Mouse (Mus musculus): Measurements from ENCODE around the gene Esr1. TPM values are rescaled to one million over a fixed set of nuclear protein-coding genes. Genes with fewer than 3 reads are reported as not detected.

Gene Esr1
- polyA plus RNA-seq (2012; rRNA removed): 1.2 and 1.5 TPM in 2 replicates

DNA sequence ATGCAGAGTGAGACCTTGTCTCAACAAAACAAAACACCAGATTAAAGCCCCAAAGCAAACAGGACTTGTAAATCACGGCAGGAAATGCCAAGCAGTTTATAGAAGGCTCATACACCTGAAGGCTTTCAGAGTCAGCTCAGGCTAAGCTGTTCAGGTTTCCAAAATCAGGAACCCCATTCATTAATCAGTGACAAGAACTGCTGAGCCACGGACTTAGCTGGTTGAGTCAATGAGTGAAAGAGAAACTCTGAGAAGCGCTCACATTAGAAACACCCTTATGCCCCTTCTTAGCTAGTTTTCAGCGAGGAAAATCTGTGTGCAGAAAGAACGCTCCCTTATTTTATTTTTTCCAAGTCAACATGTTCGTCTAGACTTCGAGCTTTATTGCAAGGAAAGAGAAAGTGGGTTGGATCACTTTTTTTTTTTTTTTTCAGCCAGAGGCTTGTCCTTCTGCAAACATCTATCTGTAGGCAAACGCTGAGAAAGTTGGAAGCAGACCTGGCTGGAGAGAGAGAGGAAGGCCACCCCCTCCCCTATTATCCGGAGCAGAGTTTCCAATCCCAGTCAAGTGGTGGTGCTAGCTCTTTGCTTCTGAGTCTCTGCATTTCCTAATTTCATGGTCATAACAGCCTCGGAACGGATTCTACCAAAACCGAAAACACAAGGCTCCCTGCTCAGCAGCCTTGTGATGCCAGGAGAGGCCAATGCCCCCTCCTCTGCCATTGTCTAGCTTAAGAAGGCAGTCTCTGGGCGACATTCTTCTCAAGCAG lies at the start of gene Esr1:
Esr1 (plus strand) TSS at position 208 of the 770 bp plus-strand sequence.
- TF ChIP-seq POLR2A (IDR thresholded peaks at IDR 0.05; ENCODE audit: borderline replicate concordance, extremely low read depth, low read depth, low read length) (no peak), CTCF (IDR thresholded peaks at IDR 0.05; ENCODE audit: insufficient read depth, low read length) (no peak)
- 25% methylated on average over 13 of the region's 13 CpGs for WGBS
- no peaks in the 10 kb centered on the region for H3K4me1 ChIP-seq (ENCODE audit: control insufficient read depth, insufficient read depth, low read length)
- no peak for DNase-seq
- H3K4me3 ChIP-seq (replicated peaks; ENCODE audit: extremely low read depth, low read depth, low read length): peak within 1 kb of the TSS; percentile 64

- TF ChIP-seq CTCF (IDR thresholded peaks at IDR 0.05; ENCODE audit: insufficient read depth, low read length) (no peak), POLR2A (IDR thresholded peaks at IDR 0.05; ENCODE audit: borderline replicate concordance, extremely low read depth, low read depth, low read length) (no peak)
- Histone ChIP-seq H3K4me1 (ENCODE audit: control insufficient read depth, insufficient read depth, low read length) (no peaks in the 10 kb centered on the region), H3K4me3 (replicated peaks; ENCODE audit: extremely low read depth, low read depth, low read length) (no peak overlapping the region)
- WGBS: 89% methylated on average over 1 of the region's 1 CpGs
- no peak for DNase-seq
These were observed 46.2 kb upstream of the Esr1 start for GRCm38 (mm10) chr10:4565148-4565547.

- Histone ChIP-seq H3K4me1 (ENCODE audit: control insufficient read depth, insufficient read depth, low read length) (no peaks in the 10 kb centered on the region), H3K4me3 (replicated peaks; ENCODE audit: extremely low read depth, low read depth, low read length) (no peak overlapping the region)
- 94% methylated on average over 4 of the region's 4 CpGs for WGBS
- DNase-seq: no peak
- TF ChIP-seq POLR2A (IDR thresholded peaks at IDR 0.05; ENCODE audit: borderline replicate concordance, extremely low read depth, low read depth, low read length): no peak
These were observed 40.6 kb upstream of the Esr1 start for GRCm38 (mm10) chr10:4570778-4571177.

DNA sequence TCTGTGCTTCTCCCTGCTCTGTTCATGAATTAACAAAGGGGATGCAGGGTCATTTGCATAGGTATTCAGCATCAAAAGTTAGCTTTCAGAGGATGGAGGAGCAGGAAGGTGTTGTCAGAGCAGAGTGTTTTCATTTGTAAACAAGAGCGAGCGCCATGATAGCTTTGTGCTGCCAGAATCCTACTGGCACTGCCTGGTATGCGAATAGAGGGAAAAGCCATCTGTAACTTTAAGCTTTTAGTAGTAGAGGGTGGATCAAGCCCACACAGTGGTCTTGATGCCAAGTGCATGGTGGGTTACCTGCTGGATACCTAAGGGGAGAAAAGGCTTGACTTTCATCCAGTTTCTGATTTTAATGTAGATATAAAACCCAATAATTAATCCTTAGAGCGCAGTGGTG lies 40.1 kb upstream of the Esr1 start:
- no peak overlapping the region for H3K4me3 ChIP-seq (replicated peaks; ENCODE audit: extremely low read depth, low read depth, low read length)
- TF ChIP-seq POLR2A (IDR thresholded peaks at IDR 0.05; ENCODE audit: borderline replicate concordance, extremely low read depth, low read depth, low read length): no peak
- TF ChIP-seq CTCF (IDR thresholded peaks at IDR 0.05; ENCODE audit: insufficient read depth, low read length): no peak
- no peak for DNase-seq
- H3K4me1 ChIP-seq (ENCODE audit: control insufficient read depth, insufficient read depth, low read length): no peaks in the 10 kb centered on the region
- 83% methylated on average over 4 of the region's 4 CpGs for WGBS

DNA sequence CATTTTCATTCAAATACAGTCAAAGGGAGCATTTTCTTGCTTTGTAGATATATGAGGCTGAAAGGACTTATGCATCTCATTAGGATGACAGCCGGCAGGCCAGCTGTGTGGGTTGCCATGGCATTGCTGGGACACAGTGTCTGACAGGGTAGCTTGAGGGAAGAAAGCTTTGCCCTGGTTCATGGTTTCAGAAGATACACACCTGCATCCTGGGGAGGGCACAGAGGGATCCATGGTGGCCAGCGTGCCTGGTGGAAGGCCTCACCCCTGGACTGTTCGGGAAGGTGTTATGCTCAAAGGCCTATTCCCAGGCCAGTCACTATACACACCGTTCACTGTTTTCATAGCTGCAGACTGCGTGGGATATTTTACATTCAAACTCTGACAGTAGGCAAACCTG lies 29.5 kb upstream of the Esr1 start:
- WGBS: 92% methylated on average over 5 of the region's 5 CpGs
- Histone ChIP-seq H3K4me1 (ENCODE audit: control insufficient read depth, insufficient read depth, low read length) (no peaks in the 10 kb centered on the region), H3K4me3 (replicated peaks; ENCODE audit: extremely low read depth, low read depth, low read length) (no peak overlapping the region)
- no peak for TF ChIP-seq CTCF (IDR thresholded peaks at IDR 0.05; ENCODE audit: insufficient read depth, low read length)
- no peak for TF ChIP-seq POLR2A (IDR thresholded peaks at IDR 0.05; ENCODE audit: borderline replicate concordance, extremely low read depth, low read depth, low read length)
- DNase-seq: no peak

DNA sequence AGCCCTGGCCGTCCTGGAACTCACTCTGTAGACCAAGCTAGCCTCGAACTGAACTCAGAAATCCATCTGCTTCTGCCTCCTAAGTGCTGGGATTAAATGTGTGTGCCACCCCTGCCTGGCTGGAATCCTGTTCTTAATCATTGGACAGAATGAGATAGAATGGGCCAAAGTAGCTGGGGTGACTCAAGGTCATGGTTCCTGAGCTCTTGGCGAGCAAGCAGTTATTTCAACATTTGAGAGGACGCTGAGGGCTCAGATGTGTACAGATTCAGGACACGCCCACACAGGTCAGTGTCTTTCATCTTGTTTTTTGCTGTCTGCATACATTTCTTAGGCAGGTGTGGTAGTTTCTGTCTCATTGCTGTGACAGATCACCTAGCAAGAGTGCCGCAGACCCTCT lies 24.7 kb upstream of the Esr1 start:
- WGBS: 86% methylated on average over 6 of the region's 6 CpGs
- no peak for DNase-seq
- Histone ChIP-seq H3K4me1 (ENCODE audit: control insufficient read depth, insufficient read depth, low read length) (no peaks in the 10 kb centered on the region), H3K4me3 (replicated peaks; ENCODE audit: extremely low read depth, low read depth, low read length) (no peak overlapping the region)
- TF ChIP-seq POLR2A (IDR thresholded peaks at IDR 0.05; ENCODE audit: borderline replicate concordance, extremely low read depth, low read depth, low read length): no peak
- no peak for TF ChIP-seq CTCF (IDR thresholded peaks at IDR 0.05; ENCODE audit: insufficient read depth, low read length)

GRCm38 (mm10) chr10:4589576-4589975 lies 21.8 kb upstream of the Esr1 start:
- Histone ChIP-seq H3K4me3 (replicated peaks; ENCODE audit: extremely low read depth, low read depth, low read length) (no peak overlapping the region), H3K4me1 (ENCODE audit: control insufficient read depth, insufficient read depth, low read length) (no peaks in the 10 kb centered on the region)
- TF ChIP-seq POLR2A (IDR thresholded peaks at IDR 0.05; ENCODE audit: borderline replicate concordance, extremely low read depth, low read depth, low read length): no peak
- TF ChIP-seq CTCF (IDR thresholded peaks at IDR 0.05; ENCODE audit: insufficient read depth, low read length): no peak
- DNase-seq: no peak
- 71% methylated on average over 4 of the region's 4 CpGs for WGBS

DNA sequence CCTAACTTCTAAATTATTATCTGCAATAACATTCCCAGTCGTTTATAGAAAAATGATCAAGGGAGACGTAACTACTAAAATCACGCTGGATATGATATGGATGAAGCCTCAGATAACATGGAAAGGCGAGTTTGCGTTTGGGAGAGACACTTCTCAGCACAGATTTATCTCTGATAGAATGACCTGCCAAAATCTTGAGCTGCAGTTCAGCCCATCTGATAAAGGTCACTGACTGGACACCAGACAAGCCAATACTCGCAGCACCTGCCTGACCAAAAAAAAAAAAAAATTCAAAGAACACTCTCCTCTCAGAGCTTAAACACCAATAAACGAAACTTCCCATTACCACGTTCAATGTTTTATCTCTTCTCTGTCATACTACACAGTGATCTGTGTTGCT lies 20.4 kb upstream of the Esr1 start:
- Histone ChIP-seq H3K4me1 (ENCODE audit: control insufficient read depth, insufficient read depth, low read length) (no peaks in the 10 kb centered on the region), H3K4me3 (replicated peaks; ENCODE audit: extremely low read depth, low read depth, low read length) (no peak overlapping the region)
- 71% methylated on average over 8 of the region's 8 CpGs for WGBS
- TF ChIP-seq POLR2A (IDR thresholded peaks at IDR 0.05; ENCODE audit: borderline replicate concordance, extremely low read depth, low read depth, low read length) (no peak), CTCF (IDR thresholded peaks at IDR 0.05; ENCODE audit: insufficient read depth, low read length) (no peak)
- no peak for DNase-seq

DNA sequence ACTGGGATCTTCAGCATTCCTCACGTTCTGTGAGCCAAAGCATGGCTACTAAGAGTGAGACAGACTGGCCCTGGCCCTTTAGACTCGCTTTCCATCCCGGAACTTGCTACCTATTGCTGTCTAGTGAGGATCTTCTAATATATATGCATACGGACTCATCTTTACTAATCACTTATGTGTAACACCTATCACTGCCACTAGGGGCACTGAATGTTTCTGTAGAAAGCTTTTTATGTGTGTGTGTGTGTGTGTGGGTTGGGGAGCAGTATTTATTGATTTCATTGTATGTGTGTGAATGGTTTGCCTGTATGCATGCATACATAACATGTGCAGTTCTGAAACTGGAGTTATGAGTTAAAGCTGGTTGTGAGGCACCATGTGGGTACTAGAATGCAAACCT lies 17.6 kb upstream of the Esr1 start:
- WGBS: 65% methylated on average over 4 of the region's 4 CpGs
- TF ChIP-seq CTCF (IDR thresholded peaks at IDR 0.05; ENCODE audit: insufficient read depth, low read length) (no peak), POLR2A (IDR thresholded peaks at IDR 0.05; ENCODE audit: borderline replicate concordance, extremely low read depth, low read depth, low read length) (no peak)
- no peak for DNase-seq
- Histone ChIP-seq H3K4me3 (replicated peaks; ENCODE audit: extremely low read depth, low read depth, low read length) (no peak overlapping the region), H3K4me1 (ENCODE audit: control insufficient read depth, insufficient read depth, low read length) (no peaks in the 10 kb centered on the region)

DNA sequence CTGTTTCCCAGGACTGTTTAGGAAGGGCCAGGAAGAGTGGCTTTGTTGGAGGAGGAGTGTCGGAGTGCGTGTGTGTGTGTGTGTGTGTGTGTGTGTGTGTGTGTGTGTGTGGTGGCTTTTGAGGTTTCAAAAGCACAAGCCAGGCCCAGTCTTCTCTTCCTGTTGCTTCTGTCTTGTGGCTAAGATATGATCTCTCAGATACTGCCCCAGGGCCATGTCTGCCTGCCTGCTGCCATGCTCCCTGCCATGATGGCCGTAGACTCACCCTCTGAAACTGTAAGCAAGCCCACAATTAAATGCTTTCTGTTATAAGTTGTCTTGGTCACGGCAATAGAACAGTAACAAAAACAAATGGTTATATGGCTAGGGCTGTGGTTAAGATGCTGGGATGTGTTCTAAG lies 14.2 kb upstream of the Esr1 start:
- WGBS: 94% methylated on average over 4 of the region's 4 CpGs
- DNase-seq: no peak
- TF ChIP-seq POLR2A (IDR thresholded peaks at IDR 0.05; ENCODE audit: borderline replicate concordance, extremely low read depth, low read depth, low read length) (no peak), CTCF (IDR thresholded peaks at IDR 0.05; ENCODE audit: insufficient read depth, low read length) (no peak)
- Histone ChIP-seq H3K4me3 (replicated peaks; ENCODE audit: extremely low read depth, low read depth, low read length) (no peak overlapping the region), H3K4me1 (ENCODE audit: control insufficient read depth, insufficient read depth, low read length) (no peaks in the 10 kb centered on the region)
